Mouse (Mus musculus): ENCODE measurements around the gene Hpn.

Hpn gene

DNA sequence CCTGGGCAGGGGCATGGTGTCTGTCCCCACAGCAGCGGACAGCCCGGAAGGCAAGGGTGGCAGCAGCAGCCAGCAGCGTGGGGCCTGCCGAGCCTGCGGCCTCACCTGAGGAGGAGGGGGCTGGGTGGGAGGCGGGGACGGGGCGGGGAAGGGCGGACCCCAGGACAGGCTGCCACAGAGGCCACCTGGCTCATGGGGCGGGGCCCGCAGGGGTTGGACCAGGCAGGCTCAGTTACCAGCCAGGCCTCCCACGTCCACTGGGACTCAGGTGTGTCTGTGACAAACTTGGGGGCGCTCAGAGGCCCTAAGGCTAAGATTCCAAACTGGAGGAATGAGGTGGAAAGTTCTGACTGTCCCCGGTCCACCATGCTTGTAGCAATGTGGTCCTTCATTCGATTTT, at the start of gene Hpn:
Gene Hpn, minus strand, starts transcription at position 109 of the 400 bp plus-strand sequence.
- no peak for DNase-seq

DNA sequence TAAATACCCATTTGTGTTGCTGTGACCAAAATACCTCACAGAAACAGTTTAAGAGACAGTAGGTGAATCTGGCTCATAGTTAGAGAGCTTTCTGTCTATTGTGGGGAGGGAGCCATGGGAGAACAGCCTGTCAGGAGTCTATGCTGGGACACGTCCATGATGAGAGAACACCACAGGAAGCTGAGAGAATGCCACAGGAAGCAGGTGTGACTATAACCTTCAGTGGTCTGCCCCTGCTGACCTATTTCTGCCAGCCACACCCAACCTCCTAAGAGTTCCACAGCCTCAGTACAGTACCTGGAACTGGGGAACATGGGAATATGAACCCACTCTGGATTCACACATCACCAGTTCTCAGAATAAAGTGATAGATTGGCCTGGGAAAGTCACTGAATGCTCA, 49.7 kb upstream of the Hpn start:
- DNase-seq: no peak

DNA sequence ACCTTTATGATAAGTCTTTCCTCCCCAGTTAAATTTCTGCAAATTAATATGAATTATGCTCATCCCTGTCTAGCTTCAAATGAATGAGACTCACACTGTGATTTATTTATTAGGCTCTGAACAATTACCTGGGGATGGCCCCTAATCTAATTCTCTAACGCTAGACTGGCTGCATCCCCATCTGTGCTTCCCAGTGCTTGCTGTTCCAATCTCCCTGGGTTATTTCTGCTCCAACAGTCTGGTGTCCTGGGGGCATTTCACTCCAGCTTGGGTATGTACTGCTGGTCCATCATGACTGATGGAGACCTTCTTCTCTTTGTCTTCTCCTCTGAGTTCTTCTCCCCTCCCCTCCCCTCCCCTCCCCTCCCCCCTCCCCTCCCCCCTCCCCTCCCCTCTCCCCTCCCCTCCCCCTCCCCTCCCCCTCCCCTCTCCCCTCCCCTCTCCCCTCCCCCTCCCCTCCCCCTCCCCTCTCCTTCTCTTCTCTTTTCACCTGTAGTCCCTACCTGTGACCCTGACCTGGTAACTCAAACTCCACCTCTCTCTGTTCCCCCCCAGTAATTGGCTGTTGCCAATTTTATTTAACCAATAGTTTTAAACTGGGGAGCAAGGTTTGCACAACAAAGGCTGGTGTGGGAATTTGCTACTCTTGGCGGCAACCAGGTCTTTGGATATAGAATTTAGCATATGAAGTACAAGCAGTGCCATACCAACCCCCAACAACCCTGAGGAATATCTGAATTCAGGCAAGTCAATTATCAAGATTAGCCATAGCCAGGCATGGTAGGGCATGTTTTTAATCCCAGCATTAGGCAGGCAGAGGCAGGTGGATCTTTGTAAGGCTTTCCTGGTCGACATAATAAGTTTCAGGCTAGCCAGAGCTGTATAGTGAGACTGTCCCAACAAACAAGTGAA, 48.8 kb upstream of the Hpn start:
- DNase-seq: no peak

DNA sequence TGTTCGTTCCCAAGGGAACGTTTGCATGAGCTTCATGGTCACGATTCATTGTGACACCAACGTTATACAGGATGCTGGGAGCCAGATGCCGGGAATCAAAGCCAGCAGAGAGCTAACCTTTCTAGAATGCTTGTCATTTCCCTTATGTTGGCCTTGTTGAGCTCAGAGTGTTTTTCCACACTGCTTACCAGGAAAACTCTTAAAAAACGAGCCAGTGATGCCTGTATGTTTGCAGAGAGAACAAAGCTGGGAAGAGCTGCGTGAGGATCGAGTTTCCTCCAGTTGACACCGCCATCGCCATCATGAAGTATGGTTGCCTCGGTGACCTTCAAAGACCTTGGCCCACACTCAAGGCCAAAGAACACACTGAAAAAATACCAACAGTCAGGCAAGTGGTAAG, 47.2 kb upstream of the Hpn start:
- DNase-seq: no peak

DNA sequence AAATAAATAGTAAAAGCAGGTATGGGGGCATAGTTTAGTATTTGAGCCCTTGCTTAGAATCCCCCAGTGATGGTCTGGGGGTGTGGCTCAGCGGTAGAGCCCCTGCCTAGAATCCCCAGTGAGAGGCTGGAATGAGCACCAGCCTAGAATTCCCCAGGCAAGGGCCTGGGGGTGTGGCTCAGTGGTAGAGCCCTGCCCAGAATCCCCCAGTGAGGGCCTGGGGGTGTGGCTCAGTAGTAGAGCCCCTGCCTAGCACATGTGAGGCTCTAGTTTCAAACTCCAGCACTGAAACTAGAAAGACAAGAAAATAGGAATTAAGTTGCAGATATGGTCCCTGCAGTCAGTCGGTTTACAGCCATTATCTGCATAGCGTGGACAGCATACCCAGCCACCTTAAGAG, 46.7 kb upstream of the Hpn start:
- no peak for DNase-seq

DNA sequence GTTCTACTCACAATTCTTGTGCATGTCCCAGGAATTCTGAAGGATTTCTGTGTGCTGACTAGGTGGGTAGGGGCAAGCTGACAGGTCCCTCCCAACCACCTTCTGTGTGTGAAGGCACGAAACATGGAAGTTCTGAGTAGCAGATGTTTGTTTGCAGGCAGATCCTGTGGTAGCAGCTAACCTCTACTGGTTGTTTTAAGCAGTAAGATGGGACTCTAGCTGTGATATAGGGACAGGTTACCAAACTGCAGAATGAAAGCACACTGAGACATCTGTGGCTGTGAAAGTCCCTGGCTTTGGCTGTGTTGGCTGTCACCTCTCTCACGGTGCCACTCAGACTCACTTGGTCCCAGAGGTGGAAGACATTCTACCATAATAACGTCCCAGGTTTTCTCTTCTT, 46.2 kb upstream of the Hpn start:
- no peak for DNase-seq

DNA sequence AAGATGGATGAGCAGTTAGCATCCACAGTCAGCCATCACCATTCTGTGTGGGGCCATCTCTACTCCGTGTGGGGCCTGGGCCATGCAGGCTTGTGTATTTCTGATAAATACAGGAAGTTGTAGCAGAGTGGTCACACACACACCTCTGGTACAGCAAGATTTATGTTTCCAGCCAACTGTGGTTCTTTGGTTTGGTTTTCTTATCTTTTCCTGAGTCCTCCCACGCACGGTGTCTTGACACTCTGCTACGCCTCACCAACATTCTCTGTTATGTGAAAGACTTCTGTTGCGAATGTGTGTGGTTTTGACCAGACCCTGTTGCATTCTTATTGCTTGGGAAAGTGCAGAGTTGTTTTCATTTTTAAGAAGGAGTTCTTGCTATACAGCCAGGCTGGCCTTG, 45.7 kb upstream of the Hpn start:
- DNase-seq: no peak

DNA sequence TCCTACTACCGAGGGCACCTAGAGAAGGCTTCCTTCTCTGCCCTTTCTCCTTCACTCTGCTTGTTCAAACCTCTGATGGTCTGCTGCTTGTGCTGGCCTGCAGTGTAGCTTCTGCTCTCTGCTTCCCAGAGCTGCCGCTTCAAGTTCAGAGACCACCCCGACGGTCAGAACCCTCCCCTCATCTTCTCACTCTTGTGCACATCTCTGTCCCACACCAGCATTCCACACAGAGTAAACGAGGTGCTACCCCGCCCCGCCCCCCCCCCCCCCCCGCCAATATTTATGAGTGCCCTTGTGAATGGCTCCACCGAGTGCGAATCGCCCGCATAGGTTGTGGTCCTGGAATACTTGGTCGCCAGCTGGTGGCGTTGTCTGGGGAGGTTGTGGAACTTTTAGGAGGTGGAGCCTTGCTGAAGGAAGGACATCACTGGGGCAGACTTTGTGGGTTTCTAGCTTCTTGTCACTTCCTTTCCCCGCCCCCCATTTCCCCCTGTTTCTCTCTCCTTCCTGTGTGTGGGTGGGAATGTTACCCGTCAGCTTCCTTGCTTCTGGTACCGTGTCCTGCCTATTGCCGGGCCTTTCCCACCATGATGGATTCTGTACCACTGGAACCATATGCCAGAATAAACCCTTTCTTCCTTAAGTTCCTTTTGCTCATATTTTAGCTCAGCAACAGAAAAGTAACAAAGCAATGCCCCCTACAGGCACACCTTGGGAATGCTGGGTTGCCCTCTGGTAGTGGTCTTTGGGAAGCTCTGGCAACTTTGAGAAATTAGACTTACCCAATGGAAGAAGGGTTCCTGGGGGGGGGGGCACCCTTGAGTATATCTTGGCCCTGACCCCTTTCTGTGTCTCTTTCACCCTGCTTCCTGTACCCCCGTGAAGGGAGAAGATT, 41.2 kb upstream of the Hpn start:
- no peak for DNase-seq

DNA sequence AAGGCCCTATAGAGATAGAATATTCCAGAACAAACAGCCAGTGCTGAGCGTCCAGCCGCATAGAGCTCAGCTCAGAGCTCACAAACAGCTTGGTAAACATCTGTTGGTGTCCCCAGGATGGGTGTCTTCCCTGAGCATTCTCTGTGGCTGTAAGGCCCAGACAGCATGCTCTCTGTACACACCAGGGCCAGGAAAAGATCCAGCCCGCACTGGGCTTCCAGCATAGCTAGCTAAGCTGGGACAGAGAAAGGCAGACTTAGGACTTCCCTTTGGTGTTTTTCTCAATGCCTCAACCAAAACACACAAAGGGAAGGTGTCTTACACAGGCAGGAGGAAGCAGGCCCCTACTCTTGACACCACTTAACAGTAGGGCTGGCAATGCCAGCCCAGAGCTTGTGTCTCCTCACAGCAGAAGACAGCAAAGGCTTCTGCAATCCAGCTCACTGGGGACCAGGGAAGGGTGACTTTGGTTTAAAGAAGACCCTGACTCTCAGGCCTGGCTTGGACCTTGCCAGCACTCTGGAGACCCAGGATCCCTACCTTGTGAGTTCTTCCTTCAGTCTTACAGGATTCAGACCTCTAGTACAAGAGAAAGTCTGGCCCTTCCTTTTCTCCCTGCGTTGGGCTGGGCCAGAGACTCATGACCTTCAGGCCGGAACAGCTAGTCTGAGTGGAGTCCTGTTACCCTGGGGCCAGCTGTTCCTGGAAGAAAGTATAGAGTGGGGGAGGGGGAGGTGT, 40.4 kb upstream of the Hpn start, which contains the start of gene Gramd1a:
Gene Gramd1a, minus strand, starts transcription at position 601 of the 738 bp plus-strand sequence.
- no peak for DNase-seq

DNA sequence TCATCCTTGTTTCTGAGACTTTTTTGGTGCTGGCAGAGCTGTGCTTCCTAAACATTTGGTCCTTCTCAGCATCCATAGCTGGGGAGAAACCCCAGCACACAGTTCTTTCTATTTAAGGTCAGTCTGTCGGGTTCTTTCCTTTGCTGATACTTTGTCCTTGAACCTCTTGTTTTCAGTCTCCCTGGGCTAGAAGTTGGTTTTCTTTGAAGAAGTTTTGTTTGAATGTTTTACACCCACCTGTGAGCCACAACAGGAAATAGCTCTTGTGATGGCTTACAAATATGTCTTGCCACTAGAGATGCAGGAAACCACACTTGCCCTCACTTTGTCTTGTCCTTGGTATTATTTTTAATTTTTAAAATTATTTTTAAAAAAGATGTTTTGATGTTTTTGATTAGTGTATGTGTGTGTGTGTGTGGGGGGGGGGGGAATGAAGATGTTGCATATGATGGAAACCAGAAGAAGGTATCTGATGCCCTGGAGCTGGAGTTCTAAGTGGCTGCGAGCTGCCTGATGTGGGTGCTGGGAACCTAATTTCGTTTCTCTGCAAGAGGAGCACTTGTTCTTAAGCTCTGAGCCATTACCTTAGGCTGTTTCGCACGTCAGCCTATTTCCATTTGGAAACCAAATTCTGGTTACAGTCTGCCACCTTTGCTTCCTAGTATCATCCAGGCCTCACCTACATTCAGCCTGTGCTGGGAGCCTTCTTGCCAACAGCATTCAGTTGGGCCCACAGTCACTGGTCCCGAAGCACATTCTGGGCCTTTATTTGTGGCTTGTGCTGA, 38.6 kb upstream of the Hpn start:
- no peak for DNase-seq

DNA sequence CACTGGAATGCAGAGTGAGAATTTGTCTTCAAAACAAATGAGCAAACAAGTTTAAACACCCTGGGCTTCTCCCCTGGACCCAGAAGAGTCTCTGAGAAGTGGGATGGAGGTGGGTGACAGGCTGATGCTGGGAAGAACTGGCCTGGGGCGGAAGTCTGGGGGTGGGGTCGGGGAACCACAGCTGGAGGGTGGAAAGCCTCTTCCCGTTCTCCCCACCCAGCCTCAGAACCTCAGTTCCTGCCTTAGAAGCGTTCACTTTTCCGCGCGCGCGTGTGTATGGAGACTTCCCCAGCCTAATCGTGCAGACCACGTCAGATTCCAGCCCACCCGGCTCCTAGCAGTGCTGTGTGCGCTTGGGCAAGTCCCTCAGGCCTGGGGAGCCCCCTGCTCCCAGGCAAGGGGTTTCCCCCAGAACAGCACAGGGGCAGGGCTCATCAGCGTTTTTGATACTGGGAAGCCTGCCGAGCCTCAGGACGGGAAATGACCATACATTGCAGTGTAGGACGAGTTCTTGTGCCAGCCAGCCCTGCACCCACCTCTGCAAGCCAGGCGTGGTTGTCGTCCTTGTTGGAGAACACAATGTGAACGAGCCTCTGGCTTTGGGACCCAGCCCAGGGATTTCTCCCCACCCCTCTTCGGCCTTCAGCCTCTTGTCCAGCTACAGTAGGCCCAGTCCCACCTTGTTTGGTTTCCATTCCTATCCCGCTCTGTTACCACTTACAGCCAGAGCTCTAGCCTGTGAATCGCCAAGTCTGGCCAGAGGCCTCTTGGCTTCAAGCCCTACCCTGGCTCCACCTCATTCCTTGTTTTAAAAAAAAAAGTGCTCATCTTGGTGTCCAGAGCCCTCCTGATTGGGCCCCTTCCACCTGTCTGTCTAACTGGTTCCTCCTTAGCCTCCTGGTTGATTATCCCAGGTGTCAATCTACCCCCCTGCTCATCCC, 36.5 kb upstream of the Hpn start:
- peak; percentile 51 for DNase-seq

DNA sequence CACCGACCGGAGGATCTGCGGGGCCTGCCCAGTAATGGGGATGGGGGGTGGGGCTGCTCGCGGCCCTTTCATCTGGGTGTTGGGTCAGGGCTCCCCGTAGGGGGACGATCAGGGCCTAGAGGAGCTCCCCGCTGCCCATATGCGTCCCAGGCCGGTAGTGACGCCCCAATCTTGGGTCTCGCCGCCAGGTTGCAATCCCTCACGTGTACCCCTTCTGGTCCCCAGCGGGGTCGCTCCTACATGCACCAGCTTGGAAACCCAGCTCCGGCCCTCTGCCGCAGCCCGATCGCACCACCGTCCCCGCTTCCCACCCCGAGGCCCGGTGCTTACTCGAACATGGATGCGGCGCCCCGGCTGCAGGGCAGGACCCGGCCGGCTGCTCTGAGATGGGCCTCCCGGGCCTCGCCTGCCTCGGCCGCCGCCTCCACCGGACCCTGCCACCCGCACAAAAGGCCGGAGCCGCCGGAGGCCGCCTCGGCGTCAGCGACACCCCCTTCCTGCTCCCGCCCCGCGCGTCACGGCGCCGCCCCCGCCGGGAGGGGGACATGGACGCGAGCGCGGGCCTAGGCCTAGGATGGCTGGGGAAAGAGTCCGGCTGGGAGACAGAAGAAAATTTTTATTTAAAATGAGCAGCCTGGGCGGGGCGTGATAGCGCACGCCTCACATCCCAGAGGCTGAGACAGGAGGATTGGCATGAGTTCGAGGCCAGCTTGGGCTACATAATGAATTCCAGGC, 35.6 kb upstream of the Hpn start:
- peak; percentile 85 for DNase-seq

DNA sequence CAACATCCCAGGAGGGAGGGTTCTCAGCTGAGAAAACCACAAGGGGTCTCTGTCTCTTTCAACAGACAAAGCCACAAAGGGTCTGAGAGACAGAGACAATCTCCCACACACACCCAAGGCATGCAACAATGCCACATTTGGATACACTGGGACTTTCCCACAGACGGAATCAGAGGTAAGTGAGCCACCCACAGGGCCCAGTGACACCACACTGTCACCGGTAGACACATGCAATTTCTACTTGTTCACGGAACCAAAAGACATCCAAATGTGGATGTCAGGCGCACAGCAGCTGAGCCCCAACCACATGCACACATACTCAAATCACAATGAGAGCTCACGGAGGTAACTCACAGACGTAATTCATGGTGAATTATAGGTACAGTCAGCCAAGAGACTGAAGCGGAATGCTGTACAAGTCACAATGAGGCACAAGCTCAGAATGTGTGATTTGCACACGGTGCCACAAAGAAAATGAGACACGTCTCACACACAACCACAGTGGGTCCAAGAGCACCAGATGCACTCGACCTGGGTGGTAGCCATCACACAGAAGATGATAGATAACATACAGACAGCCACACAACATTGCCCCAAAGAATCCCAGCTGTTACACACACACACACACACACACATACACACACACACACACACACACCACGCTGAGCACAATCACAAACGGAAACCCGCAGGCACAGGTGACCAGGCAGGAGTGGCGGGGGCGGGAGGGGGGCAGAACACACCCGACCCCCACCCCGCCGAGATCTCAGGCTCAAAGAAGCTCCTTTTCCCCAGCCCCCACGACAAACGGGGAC, 34.9 kb upstream of the Hpn start:
- no peak for DNase-seq

DNA sequence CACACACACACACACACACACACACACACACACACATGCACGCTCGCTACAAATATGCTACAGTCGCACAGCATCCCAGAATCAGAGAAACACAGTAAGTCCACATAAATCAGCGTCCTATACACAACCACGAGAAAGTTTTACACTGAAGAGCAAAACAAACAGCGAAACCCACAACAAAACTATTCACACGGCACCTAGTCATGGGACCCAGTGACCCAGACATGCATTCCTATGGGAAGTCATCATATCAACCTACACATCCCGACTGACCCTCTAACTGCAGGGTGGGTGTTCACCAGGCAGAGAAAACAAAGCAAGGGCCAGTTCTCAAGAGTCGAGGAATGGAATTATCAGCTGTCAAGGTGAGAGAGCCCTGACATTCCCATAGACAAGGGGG, 34.2 kb upstream of the Hpn start:
- no peak for DNase-seq

DNA sequence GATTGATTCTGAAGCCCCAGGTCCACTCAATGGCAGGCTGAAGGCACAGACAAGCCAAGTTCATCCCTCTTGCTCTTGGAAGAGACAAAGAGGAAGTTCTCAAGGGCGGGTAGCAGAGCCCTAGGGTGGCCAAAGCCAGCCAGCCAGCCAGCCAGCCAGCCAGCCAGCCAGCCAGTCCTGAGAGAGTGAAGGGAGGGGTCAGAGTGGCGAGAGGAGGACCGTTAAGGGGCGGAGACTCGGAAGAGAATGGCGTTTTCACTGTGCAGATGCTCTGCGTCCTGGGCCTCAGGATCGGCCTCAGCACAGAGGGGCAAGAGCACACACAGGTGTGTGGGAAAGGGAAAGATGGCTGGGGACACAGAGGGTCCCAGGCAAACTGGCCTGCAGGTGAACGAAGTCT, 33.7 kb upstream of the Hpn start:
- no peak for DNase-seq

DNA sequence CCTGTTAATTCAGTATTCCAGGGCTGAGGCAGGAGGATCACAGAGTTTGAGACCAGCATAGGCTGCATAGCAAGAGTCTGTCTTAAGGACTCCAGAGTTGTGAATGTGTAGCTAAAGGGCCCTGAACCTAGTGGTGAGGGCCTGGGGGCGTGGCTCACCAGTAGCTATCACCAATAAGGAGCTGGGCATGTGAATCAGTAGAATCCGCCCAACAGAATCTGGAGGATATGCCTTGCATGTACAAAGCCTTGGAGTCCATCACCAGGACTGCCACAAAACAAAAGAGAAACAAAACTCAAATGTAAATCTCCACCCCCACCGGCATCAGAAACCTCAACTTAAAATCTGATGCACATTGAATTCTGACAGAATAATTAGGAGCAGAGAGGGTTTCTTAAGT, 33.0 kb upstream of the Hpn start:
- no peak for DNase-seq

DNA sequence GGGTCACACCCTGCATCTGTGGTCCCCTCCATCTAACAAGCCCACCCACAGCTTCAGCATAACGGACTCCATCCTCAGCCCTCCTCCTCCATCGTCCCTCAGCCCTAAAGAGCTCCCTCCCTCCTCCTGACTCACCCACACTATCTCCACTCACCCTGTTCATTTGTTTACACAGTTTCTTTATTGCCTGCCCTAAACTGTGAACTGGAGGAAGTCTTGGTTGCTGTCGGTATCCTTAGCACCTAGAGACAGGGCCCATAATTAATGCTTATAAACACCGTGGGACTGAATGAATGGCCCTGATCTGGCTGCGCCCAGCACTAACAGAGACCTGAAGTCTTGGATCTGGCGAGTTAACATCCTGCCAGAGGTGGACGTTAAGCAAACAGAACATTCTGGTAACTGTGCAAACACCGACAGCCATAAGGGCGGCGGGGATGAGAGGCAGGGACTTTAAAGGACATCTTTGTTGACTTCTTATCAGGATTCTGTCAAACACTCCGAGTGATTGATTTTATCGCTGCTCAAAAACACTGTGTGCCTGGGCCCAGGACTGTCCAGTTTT, 30.6 kb upstream of the Hpn start:
- peak; percentile 2 for DNase-seq

DNA sequence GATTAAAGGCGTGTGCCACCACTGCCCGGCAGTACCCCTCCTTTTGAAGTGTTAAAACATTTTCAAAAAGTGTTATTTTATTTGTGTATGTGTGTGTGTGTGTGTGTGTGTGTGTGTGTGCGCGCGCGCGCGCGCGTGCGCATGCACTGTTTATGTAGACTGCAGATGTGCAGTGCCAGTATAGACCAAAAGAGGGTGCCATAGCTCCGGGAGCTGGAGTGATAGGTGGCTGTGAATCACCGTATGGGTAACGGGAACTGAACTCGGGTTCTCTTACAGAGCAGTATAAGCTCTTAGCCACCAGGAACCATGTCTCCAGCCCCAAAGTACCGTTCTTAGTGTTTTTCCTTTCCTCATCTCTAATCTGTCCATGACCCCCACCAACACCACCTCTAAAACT, 29.8 kb upstream of the Hpn start:
- peak; percentile 26 for DNase-seq

DNA sequence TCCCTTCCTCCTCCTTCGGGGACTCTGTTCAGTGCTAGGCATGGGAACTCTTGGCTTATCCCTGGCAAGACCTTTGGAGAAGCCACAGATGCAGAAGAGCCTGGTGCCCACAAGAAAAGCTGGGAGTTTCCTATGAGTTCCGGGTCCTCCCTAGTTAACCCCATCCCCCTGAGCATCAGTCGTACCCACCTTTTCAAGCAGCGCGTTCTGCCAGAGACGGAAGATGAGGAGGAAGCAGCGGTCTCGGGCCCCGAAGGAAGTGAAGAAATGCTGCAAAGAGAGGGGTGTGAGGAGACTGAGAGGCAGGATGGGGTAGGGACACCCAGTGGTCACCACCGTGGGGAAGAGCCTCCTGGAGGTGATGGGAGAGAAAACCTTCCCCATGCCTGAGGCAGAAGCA, 25.9 kb upstream of the Hpn start:
- no peak for DNase-seq

Data from right cerebral cortex, postnatal 14 days (tissue).